Mouse (Mus musculus): ENCODE data around the gene Trim66. TPM values are rescaled to one million over a fixed set of nuclear protein-coding genes. Genes with fewer than 3 reads are reported as not detected.
A peak's percentile ranks its signal among the peaks of the same experiment; 100 is the strongest.

The Trim66 gene
- polyA plus RNA-seq, 1 experiment, result 0.55 TPM

- H3K4me3 ChIP-seq, result no peak within 1 kb of the TSS
- H3K4me2 ChIP-seq (ENCODE audit: low read depth), result peak within 1 kb of the TSS; percentile 55
- no peaks in the 10 kb centered on the region for H3K27me3 ChIP-seq (ENCODE audit: control insufficient read depth, insufficient read depth, insufficient read length)
- TF ChIP-seq CEBPB (IDR thresholded peaks at IDR 0.05; ENCODE audit: insufficient read depth, poor library complexity, severe bottlenecking) (no peak), REST (IDR thresholded peaks at IDR 0.05; ENCODE audit: insufficient read depth, insufficient read length) (no peak), TCF12 (IDR thresholded peaks at IDR 0.05; ENCODE audit: insufficient read depth, poor library complexity, severe bottlenecking) (no peak), POLR2AphosphoS2 (IDR thresholded peaks at IDR 0.05; ENCODE audit: insufficient read length, low read depth) (no peak), MYOG (IDR thresholded peaks at IDR 0.05; ENCODE audit: control insufficient read depth in 1 of 3, insufficient read depth in 1 of 3, insufficient read length in 2 of 3, low read depth in 2 of 3) (peak in 1 of 3 experiments; percentile 24), E2F4 (IDR thresholded peaks at IDR 0.05; ENCODE audit: insufficient read depth) (no peak)
- H3ac ChIP-seq (ENCODE audit: control insufficient read depth, insufficient read length), result no peak within 1 kb of the TSS
- H3K79me2 ChIP-seq (ENCODE audit: control insufficient read depth, insufficient read depth), result no peaks in the 10 kb centered on the region
- no peaks in the 10 kb centered on the region for H3K36me3 ChIP-seq (ENCODE audit: control insufficient read depth, insufficient read depth)
Observed at GRCm38 (mm10) chr7:109438781-109439591, 68.9 kb downstream of the Trim66 start, which contains the start of gene Stk33. Gene Stk33, minus strand, starts transcription at chr7:109439081.

DNA sequence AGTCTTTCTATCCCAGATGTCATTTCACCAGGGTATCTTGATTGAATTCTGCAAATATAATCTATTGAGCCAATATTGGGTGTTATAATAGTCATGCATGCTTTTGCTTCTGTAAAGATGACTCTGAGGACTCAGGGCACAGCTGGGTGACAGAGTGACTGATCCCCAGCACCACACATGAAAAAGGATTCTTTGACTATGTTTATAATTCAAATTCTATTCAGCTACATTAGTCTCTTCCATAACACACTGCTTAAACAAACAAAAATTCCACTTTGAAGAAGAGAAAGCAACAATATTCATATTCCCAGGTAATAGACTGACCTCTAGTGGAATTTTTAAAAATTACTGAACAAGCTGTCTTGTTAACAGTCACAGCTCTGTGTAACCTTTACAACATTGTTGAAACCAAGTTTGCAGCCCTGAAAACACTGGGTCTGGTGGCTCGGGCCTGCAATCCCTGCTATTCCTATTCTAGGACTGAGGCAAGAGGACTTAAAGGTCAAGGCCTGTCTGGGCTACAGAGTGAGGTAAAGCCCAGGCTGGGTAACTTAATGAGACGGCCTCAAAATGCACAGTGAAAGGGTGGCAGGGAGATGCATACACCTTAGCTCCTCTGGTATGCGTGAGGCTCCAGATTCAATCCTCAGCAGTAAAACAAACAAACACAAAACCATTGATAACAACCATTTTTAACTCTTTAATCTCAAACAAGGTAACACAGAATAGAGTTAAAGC, 83.3 kb downstream of the Trim66 start:
- no peaks in the 10 kb centered on the region for H3K36me3 ChIP-seq (ENCODE audit: control insufficient read depth, insufficient read depth)
- TF ChIP-seq SRF (IDR thresholded peaks at IDR 0.05; ENCODE audit: control insufficient read depth, insufficient read length, low read depth), result no peak
- TF ChIP-seq USF1 (IDR thresholded peaks at IDR 0.05; ENCODE audit: low read depth), result no peak
- TF ChIP-seq POLR2AphosphoS2 (IDR thresholded peaks at IDR 0.05; ENCODE audit: insufficient read length, low read depth), result no peak
- no peak for TF ChIP-seq CEBPB (IDR thresholded peaks at IDR 0.05; ENCODE audit: insufficient read depth, poor library complexity, severe bottlenecking)
- TF ChIP-seq MYOD1 (IDR thresholded peaks at IDR 0.05; ENCODE audit: control insufficient read depth in 1 of 3, insufficient read length in 2 of 3, low read depth in 2 of 3), result no peak
- TF ChIP-seq TCF3 (IDR thresholded peaks at IDR 0.05; ENCODE audit: insufficient read length, low read depth), result no peak
- no peak for TF ChIP-seq TCF12 (IDR thresholded peaks at IDR 0.05; ENCODE audit: insufficient read depth, poor library complexity, severe bottlenecking)
- no peak for TF ChIP-seq MYOG (IDR thresholded peaks at IDR 0.05; ENCODE audit: control insufficient read depth in 1 of 3, insufficient read depth in 1 of 3, insufficient read length in 2 of 3, low read depth in 2 of 3)
- no peak for TF ChIP-seq MAX (IDR thresholded peaks at IDR 0.05; ENCODE audit: low read depth)
- TF ChIP-seq E2F4 (IDR thresholded peaks at IDR 0.05; ENCODE audit: insufficient read depth), result no peak
- TF ChIP-seq REST (IDR thresholded peaks at IDR 0.05; ENCODE audit: insufficient read depth, insufficient read length), result no peak
- no peak for TF ChIP-seq POLR2A (IDR thresholded peaks at IDR 0.05; ENCODE audit: insufficient read length, low read depth)
- no peak overlapping the region for H3ac ChIP-seq (ENCODE audit: control insufficient read depth, insufficient read length)

GRCm38 (mm10) chr7:109422803-109423202, 85.1 kb downstream of the Trim66 start:
- H3ac ChIP-seq (ENCODE audit: control insufficient read depth, insufficient read length), result no peak overlapping the region
- H3K4me3 ChIP-seq, result no peak overlapping the region
- TF ChIP-seq MYOG (IDR thresholded peaks at IDR 0.05; ENCODE audit: control insufficient read depth in 1 of 3, insufficient read depth in 1 of 3, insufficient read length in 2 of 3, low read depth in 2 of 3), result no peak
- no peak for TF ChIP-seq SRF (IDR thresholded peaks at IDR 0.05; ENCODE audit: control insufficient read depth, insufficient read length, low read depth)
- no peak for TF ChIP-seq MYOD1 (IDR thresholded peaks at IDR 0.05; ENCODE audit: control insufficient read depth in 1 of 3, insufficient read length in 2 of 3, low read depth in 2 of 3)
- no peak for TF ChIP-seq POLR2A (IDR thresholded peaks at IDR 0.05; ENCODE audit: insufficient read length, low read depth)
- TF ChIP-seq POLR2AphosphoS2 (IDR thresholded peaks at IDR 0.05; ENCODE audit: insufficient read length, low read depth), result no peak
- no peak for TF ChIP-seq CEBPB (IDR thresholded peaks at IDR 0.05; ENCODE audit: insufficient read depth, poor library complexity, severe bottlenecking)
- no peak for TF ChIP-seq USF1 (IDR thresholded peaks at IDR 0.05; ENCODE audit: low read depth)
- TF ChIP-seq TCF12 (IDR thresholded peaks at IDR 0.05; ENCODE audit: insufficient read depth, poor library complexity, severe bottlenecking), result no peak
- no peak for TF ChIP-seq REST (IDR thresholded peaks at IDR 0.05; ENCODE audit: insufficient read depth, insufficient read length)
- no peaks in the 10 kb centered on the region for H3K36me3 ChIP-seq (ENCODE audit: control insufficient read depth, insufficient read depth)
- no peak overlapping the region for H3K4me2 ChIP-seq (ENCODE audit: low read depth)
- no peaks in the 10 kb centered on the region for H3K27me3 ChIP-seq (ENCODE audit: control insufficient read depth, insufficient read depth, insufficient read length)
- no peaks in the 10 kb centered on the region for H3K79me2 ChIP-seq (ENCODE audit: control insufficient read depth, insufficient read depth)

More for the DNA sequence above, 83.3 kb downstream of the Trim66 start:
- H3K27me3 ChIP-seq (ENCODE audit: control insufficient read depth, insufficient read depth, insufficient read length), result peaks cover 5% of the 10 kb centered on the region
- H3K4me2 ChIP-seq (ENCODE audit: low read depth), result no peak overlapping the region
- H3K79me2 ChIP-seq (ENCODE audit: control insufficient read depth, insufficient read depth), result no peaks in the 10 kb centered on the region
- no peak overlapping the region for H3K4me3 ChIP-seq

DNA sequence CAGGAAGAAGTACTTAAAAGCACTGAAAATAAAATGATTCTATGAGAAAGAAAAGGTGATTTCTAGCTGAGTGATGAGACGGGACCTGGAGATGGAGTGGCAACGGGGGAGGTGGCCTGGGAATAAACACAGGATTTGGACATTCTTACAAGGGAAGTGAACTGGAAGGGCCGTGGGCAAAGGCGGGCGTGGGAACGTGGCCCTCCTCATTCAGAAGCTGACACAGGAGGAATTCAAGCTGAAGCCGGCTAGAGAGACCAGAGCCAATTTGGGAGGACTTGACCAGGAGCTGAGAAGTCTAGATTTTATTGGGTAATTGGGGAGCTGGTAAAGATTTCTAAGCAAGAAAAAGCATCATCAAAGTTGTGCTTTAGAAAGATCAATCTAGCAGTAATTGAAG, 102.4 kb downstream of the Trim66 start:
- H3K27me3 ChIP-seq (ENCODE audit: control insufficient read depth, insufficient read depth, insufficient read length), result no peaks in the 10 kb centered on the region

More for the DNA sequence above, 102.4 kb downstream of the Trim66 start:
- no peak for TF ChIP-seq E2F4 (IDR thresholded peaks at IDR 0.05; ENCODE audit: insufficient read depth)
- TF ChIP-seq CEBPB (IDR thresholded peaks at IDR 0.05; ENCODE audit: insufficient read depth, poor library complexity, severe bottlenecking), result no peak
- no peak for TF ChIP-seq SRF (IDR thresholded peaks at IDR 0.05; ENCODE audit: control insufficient read depth, insufficient read length, low read depth)
- no peak for TF ChIP-seq POLR2A (IDR thresholded peaks at IDR 0.05; ENCODE audit: insufficient read length, low read depth)
- no peak for TF ChIP-seq TCF12 (IDR thresholded peaks at IDR 0.05; ENCODE audit: insufficient read depth, poor library complexity, severe bottlenecking)
- TF ChIP-seq POLR2AphosphoS2 (IDR thresholded peaks at IDR 0.05; ENCODE audit: insufficient read length, low read depth), result no peak
- no peak for TF ChIP-seq MYOD1 (IDR thresholded peaks at IDR 0.05; ENCODE audit: control insufficient read depth in 1 of 3, insufficient read length in 2 of 3, low read depth in 2 of 3)
- no peak for TF ChIP-seq MYOG (IDR thresholded peaks at IDR 0.05; ENCODE audit: control insufficient read depth in 1 of 3, insufficient read depth in 1 of 3, insufficient read length in 2 of 3, low read depth in 2 of 3)
- TF ChIP-seq TCF3 (IDR thresholded peaks at IDR 0.05; ENCODE audit: insufficient read length, low read depth), result no peak
- H3K36me3 ChIP-seq (ENCODE audit: control insufficient read depth, insufficient read depth), result no peaks in the 10 kb centered on the region
- no peaks in the 10 kb centered on the region for H3K79me2 ChIP-seq (ENCODE audit: control insufficient read depth, insufficient read depth)
- H3K4me2 ChIP-seq (ENCODE audit: low read depth), result no peak overlapping the region
- no peak overlapping the region for H3K4me3 ChIP-seq
- no peak overlapping the region for H3ac ChIP-seq (ENCODE audit: control insufficient read depth, insufficient read length)

All from myocyte (in vitro differentiated cells).